Mouse (Mus musculus): Measurements from ENCODE around the gene Zmym3. TPM values are rescaled to one million over a fixed set of nuclear protein-coding genes. Genes with fewer than 3 reads are reported as not detected.

The Zmym3 gene
- polyA plus RNA-seq, 1 experiment from 2014 or later, result 27.7 TPM

GRCm38 (mm10) chrX:101419725-101420699 is 637 bp downstream of the Zmym3 start:
- ATAC-seq (ENCODE audit: insufficient read depth, low FRiP score), result peak; percentile 95

GRCm38 (mm10) chrX:101418946-101419724 is 1.5 kb downstream of the Zmym3 start:
- Histone ChIP-seq H3K9ac (ENCODE audit: low read length) (peak overlapping the region; percentile 76), H3K4me3 (replicated peaks; ENCODE audit: low read length) (peak overlapping the region; percentile 61), H3K9me3 (replicated peaks; ENCODE audit: control insufficient read depth, low read length) (no peaks in the 10 kb centered on the region), H3K4me2 (ENCODE audit: low read depth, low read length) (peak overlapping the region; percentile 59), H3K27me3 (ENCODE audit: control insufficient read depth, insufficient read depth, low read length) (no peaks in the 10 kb centered on the region; the same call in 1 of the 2 replicates), H3K27ac (ENCODE audit: low read length) (peak overlapping the region; percentile 55; the same call in 1 of the 2 replicates), H3K36me3 (ENCODE audit: control insufficient read depth, insufficient read depth, low read length) (no peaks in the 10 kb centered on the region), H3K4me1 (ENCODE audit: control insufficient read depth, insufficient read depth, low read length) (no peaks in the 10 kb centered on the region; the same call in none of the 2 replicates)
- 15% methylated on average over 33 of the region's 36 CpGs for WGBS
- ATAC-seq (ENCODE audit: insufficient read depth, low FRiP score), result no peak

More at GRCm38 (mm10) chrX:101419725-101420699, 637 bp downstream of the Zmym3 start:
- Histone ChIP-seq H3K27me3 (ENCODE audit: control insufficient read depth, insufficient read depth, low read length) (no peaks in the 10 kb centered on the region; the same call in 1 of the 2 replicates), H3K9me3 (replicated peaks; ENCODE audit: control insufficient read depth, low read length) (no peaks in the 10 kb centered on the region), H3K4me1 (ENCODE audit: control insufficient read depth, insufficient read depth, low read length) (no peaks in the 10 kb centered on the region; the same call in none of the 2 replicates), H3K9ac (ENCODE audit: low read length) (peak overlapping the region; percentile 76), H3K27ac (ENCODE audit: low read length) (peak overlapping the region; percentile 57), H3K4me2 (ENCODE audit: low read depth, low read length) (peak overlapping the region; percentile 60), H3K4me3 (replicated peaks; ENCODE audit: low read length) (peak overlapping the region; percentile 61), H3K36me3 (ENCODE audit: control insufficient read depth, insufficient read depth, low read length) (no peaks in the 10 kb centered on the region)
- WGBS, result 15% methylated on average over 45 of the region's 54 CpGs

GRCm38 (mm10) chrX:101396459-101396858 is 24.2 kb downstream of the Zmym3 start:
- peaks cover 21% of the 10 kb centered on the region for H3K27me3 ChIP-seq (ENCODE audit: control insufficient read depth, insufficient read depth, low read length)
- no peak overlapping the region for H3K4me2 ChIP-seq (ENCODE audit: low read depth, low read length)
- H3K4me1 ChIP-seq (ENCODE audit: control insufficient read depth, insufficient read depth, low read length), result no peaks in the 10 kb centered on the region
- H3K4me3 ChIP-seq (replicated peaks; ENCODE audit: low read length), result no peak overlapping the region
- no peak for ATAC-seq (ENCODE audit: insufficient read depth, low FRiP score)
- H3K9me3 ChIP-seq (replicated peaks; ENCODE audit: control insufficient read depth, low read length), result no peaks in the 10 kb centered on the region
- H3K36me3 ChIP-seq (ENCODE audit: control insufficient read depth, insufficient read depth, low read length), result no peaks in the 10 kb centered on the region
- H3K9ac ChIP-seq (ENCODE audit: low read length), result no peak overlapping the region
- WGBS, result 22% methylated on average over 11 of the region's 11 CpGs
- no peak overlapping the region for H3K27ac ChIP-seq (ENCODE audit: low read length)

GRCm38 (mm10) chrX:101394341-101394740 is 26.3 kb downstream of the Zmym3 start:
- H3K36me3 ChIP-seq (ENCODE audit: control insufficient read depth, insufficient read depth, low read length), result no peaks in the 10 kb centered on the region
- 57% methylated on average over 2 of the region's 2 CpGs for WGBS

GRCm38 (mm10) chrX:101388866-101389537 is 31.6 kb downstream of the Zmym3 start:
- peaks cover 11% of the 10 kb centered on the region for H3K27me3 ChIP-seq (ENCODE audit: control insufficient read depth, insufficient read depth, low read length)
- H3K4me3 ChIP-seq (replicated peaks; ENCODE audit: low read length), result no peak overlapping the region
- H3K9me3 ChIP-seq (replicated peaks; ENCODE audit: control insufficient read depth, low read length), result no peaks in the 10 kb centered on the region
- H3K9ac ChIP-seq (ENCODE audit: low read length), result no peak overlapping the region
- no peaks in the 10 kb centered on the region; the same call in 1 of the 2 replicates for H3K4me1 ChIP-seq (ENCODE audit: control insufficient read depth, insufficient read depth, low read length)
- no peak overlapping the region for H3K4me2 ChIP-seq (ENCODE audit: low read depth, low read length)
- WGBS, result 70% methylated on average over 5 of the region's 5 CpGs
- no peak overlapping the region for H3K27ac ChIP-seq (ENCODE audit: low read length)
- no peak for ATAC-seq (ENCODE audit: insufficient read depth, low FRiP score)
- H3K36me3 ChIP-seq (ENCODE audit: control insufficient read depth, insufficient read depth, low read length), result no peaks in the 10 kb centered on the region

More at GRCm38 (mm10) chrX:101394341-101394740, 26.3 kb downstream of the Zmym3 start:
- Histone ChIP-seq H3K4me3 (replicated peaks; ENCODE audit: low read length) (no peak overlapping the region), H3K4me1 (ENCODE audit: control insufficient read depth, insufficient read depth, low read length) (no peaks in the 10 kb centered on the region), H3K27me3 (ENCODE audit: control insufficient read depth, insufficient read depth, low read length) (peaks cover 21% of the 10 kb centered on the region), H3K9ac (ENCODE audit: low read length) (no peak overlapping the region), H3K9me3 (replicated peaks; ENCODE audit: control insufficient read depth, low read length) (no peaks in the 10 kb centered on the region), H3K27ac (ENCODE audit: low read length) (no peak overlapping the region), H3K4me2 (ENCODE audit: low read depth, low read length) (no peak overlapping the region)
- no peak for ATAC-seq (ENCODE audit: insufficient read depth, low FRiP score)

GRCm38 (mm10) chrX:101386222-101386621 is 34.4 kb downstream of the Zmym3 start:
- Histone ChIP-seq H3K9me3 (replicated peaks; ENCODE audit: control insufficient read depth, low read length) (no peaks in the 10 kb centered on the region), H3K4me2 (ENCODE audit: low read depth, low read length) (no peak overlapping the region), H3K27ac (ENCODE audit: low read length) (no peak overlapping the region), H3K27me3 (ENCODE audit: control insufficient read depth, insufficient read depth, low read length) (peaks cover 38% of the 10 kb centered on the region), H3K4me1 (ENCODE audit: control insufficient read depth, insufficient read depth, low read length) (no peaks in the 10 kb centered on the region; the same call in 1 of the 2 replicates), H3K4me3 (replicated peaks; ENCODE audit: low read length) (no peak overlapping the region), H3K36me3 (ENCODE audit: control insufficient read depth, insufficient read depth, low read length) (no peaks in the 10 kb centered on the region), H3K9ac (ENCODE audit: low read length) (no peak overlapping the region)
- WGBS, result 39% methylated on average over 4 of the region's 4 CpGs
- peak; percentile 68 for ATAC-seq (ENCODE audit: insufficient read depth, low FRiP score)

GRCm38 (mm10) chrX:101384439-101385137 is 36.1 kb downstream of the Zmym3 start:
- no peaks in the 10 kb centered on the region for H3K36me3 ChIP-seq (ENCODE audit: control insufficient read depth, insufficient read depth, low read length)
- no peak overlapping the region for H3K4me3 ChIP-seq (replicated peaks; ENCODE audit: low read length)
- H3K27ac ChIP-seq (ENCODE audit: low read length), result no peak overlapping the region
- H3K9ac ChIP-seq (ENCODE audit: low read length), result no peak overlapping the region
- peak overlapping the region; percentile 34; the same call in 1 of the 2 replicates for H3K4me2 ChIP-seq (ENCODE audit: low read depth, low read length)
- H3K4me1 ChIP-seq (ENCODE audit: control insufficient read depth, insufficient read depth, low read length), result no peaks in the 10 kb centered on the region; the same call in 1 of the 2 replicates
- peak; percentile 18; the same call in 1 of the 2 replicates for ATAC-seq (ENCODE audit: insufficient read depth, low FRiP score)
- 25% methylated on average over 32 of the region's 32 CpGs for WGBS
- H3K27me3 ChIP-seq (ENCODE audit: control insufficient read depth, insufficient read depth, low read length), result peaks cover 39% of the 10 kb centered on the region
- no peaks in the 10 kb centered on the region for H3K9me3 ChIP-seq (replicated peaks; ENCODE audit: control insufficient read depth, low read length)

- WGBS, result 31% methylated on average over 18 of the region's 18 CpGs
- Histone ChIP-seq H3K36me3 (ENCODE audit: control insufficient read depth, insufficient read depth, low read length) (no peaks in the 10 kb centered on the region), H3K4me1 (ENCODE audit: control insufficient read depth, insufficient read depth, low read length) (no peaks in the 10 kb centered on the region; the same call in 1 of the 2 replicates), H3K9ac (ENCODE audit: low read length) (no peak overlapping the region), H3K9me3 (replicated peaks; ENCODE audit: control insufficient read depth, low read length) (no peaks in the 10 kb centered on the region), H3K4me2 (ENCODE audit: low read depth, low read length) (no peak overlapping the region), H3K4me3 (replicated peaks; ENCODE audit: low read length) (no peak overlapping the region), H3K27ac (ENCODE audit: low read length) (no peak overlapping the region), H3K27me3 (ENCODE audit: control insufficient read depth, insufficient read depth, low read length) (peaks cover 39% of the 10 kb centered on the region)
- ATAC-seq (ENCODE audit: insufficient read depth, low FRiP score), result 0 out of 2 replicates have a peak, but pooled peaks have one; percentile 15
Observed at GRCm38 (mm10) chrX:101383455-101383854, 37.2 kb downstream of the Zmym3 start.

All from stomach, embryonic 16.5 days (tissue).